Mouse (Mus musculus) lung, postnatal 0 days (tissue): ENCODE measurements at regions not wholly inside any gene's neighbourhood (a gene's known extent, or its start where the extent isn't known, plus 50 kb on each side); places are given as distances from the start of the nearest gene placed in this dataset.

Experiments used
- CTCF ChIP-seq: IDR thresholded peaks from 2 replicates; pipeline ENCODE4 v1.5.1; 2016; ENCODE audit warnings: antibody characterized with exemption, mild to moderate bottlenecking
- EP300 ChIP-seq: IDR thresholded peaks from 2 replicates; pipeline ENCODE4 v1.6.1; 2016; ENCODE audit warnings: antibody characterized with exemption, mild to moderate bottlenecking, control low read depth

GRCm38 (mm10) chr2:79201677-79202076, 53.5 kb upstream of the Itga4 start:
- no peak for TF ChIP-seq CTCF
- TF ChIP-seq EP300, result no peak
